Mouse (Mus musculus) lung, postnatal 0 days (tissue): Measurements from ENCODE around the gene Gm3327.
"Not testable (repeated sequence)": the region's sequence is repeated elsewhere in the genome, so short reads cannot be mapped to it uniquely, and the experiment has no call there.

Experiments used
- CTCF ChIP-seq: IDR thresholded peaks from 2 replicates; pipeline ENCODE4 v1.5.1; 2016; ENCODE audit warnings: antibody characterized with exemption, mild to moderate bottlenecking
- EP300 ChIP-seq: IDR thresholded peaks from 2 replicates; pipeline ENCODE4 v1.6.1; 2016; ENCODE audit warnings: antibody characterized with exemption, mild to moderate bottlenecking, control low read depth

GRCm38 (mm10) chr14:44091524-44091923 is 32.1 kb upstream of the Gm3327 start:
- TF ChIP-seq CTCF, EP300: not testable (repeated sequence)
